Mouse (Mus musculus) urinary bladder, adult 18-20 months (tissue): ENCODE results near the gene Pbrm1.

Source experiments
- DNase-seq, 2 experiments: peaks; one replicate each; pipeline ENCODE4 v3.0.0; 2022; ENCODE audit warnings: low spot score in 2 of 2, mixed read lengths in 2 of 2

Pbrm1 gene

DNA sequence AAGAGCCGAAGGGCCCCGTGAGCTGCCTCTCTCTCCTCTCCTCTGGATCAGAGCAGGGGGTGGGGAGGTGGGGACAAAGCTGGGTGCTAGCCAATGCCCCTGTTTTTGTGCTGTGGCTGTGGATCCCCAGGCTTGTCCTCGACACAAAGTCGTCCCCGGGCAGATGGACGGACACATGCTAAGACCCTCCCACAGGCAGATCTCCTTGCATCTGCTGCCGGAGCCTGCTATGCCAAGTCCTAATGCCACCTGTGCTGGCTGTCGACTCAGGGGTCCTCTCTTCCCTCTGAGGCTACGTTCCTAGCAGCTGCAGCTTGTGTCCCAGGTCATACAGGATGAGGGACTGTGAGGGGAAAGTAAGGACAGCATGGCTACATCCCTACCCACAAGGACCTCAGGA is 147.9 kb downstream of the Pbrm1 start:
- DNase-seq, result no peak

GRCm38 (mm10) chr14:31168425-31168824 is 149.5 kb downstream of the Pbrm1 start, which contains the start of gene Stab1:
Gene Stab1 (minus strand): TSS chr14:31168641.
- no peak for DNase-seq

DNA sequence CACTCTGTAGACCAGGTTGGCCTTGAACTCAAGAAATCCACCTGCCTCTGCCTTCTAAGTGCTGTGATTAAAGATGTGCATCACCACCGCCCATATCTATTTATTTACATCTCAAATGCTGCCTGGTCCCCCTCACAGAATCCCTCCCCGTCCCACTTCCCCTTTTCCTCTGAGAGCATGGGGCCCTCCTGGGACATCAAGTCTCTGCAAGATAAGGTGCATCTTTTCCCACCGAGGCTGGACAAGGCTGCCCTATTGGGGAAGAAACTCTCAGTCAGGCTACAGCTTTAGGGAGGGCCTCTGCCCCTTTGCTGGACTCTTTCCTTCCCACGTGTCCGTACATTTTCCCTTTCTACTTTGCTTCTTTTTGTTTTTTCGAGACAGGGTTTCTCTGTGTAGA is 150.6 kb downstream of the Pbrm1 start:
- no peak for DNase-seq

GRCm38 (mm10) chr14:31170963-31171362 is 152.0 kb downstream of the Pbrm1 start:
- no peak for DNase-seq
